Mouse (Mus musculus): ENCODE measurements at regions not wholly inside any gene's neighbourhood (a gene's known extent, or its start where the extent isn't known, plus 50 kb on each side); places are given as distances from the start of the nearest gene placed in this dataset.

DNA sequence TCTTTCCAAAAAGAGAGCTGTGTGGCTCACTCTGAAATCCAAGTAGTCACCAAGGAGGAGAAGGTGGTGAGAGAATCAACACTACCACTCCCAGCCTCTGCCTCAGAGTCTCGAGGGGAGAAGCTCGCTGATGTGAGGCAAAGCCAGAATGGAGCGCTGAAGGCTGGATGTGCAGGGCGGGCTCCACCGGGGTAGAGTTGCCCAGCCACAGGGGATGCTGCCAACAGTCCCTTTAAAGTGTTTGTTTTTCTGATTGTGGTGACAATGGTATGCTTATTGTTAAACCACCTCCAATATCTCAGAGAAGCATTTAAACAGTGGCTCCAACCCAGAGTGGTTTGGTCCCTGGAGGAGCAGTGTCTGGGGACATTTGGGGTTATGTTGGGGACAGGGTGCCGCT, 110.7 kb upstream of the Ptpn1 start:
- no peak for DNase-seq (ENCODE audit: low spot score in 2 of 2)

DNA sequence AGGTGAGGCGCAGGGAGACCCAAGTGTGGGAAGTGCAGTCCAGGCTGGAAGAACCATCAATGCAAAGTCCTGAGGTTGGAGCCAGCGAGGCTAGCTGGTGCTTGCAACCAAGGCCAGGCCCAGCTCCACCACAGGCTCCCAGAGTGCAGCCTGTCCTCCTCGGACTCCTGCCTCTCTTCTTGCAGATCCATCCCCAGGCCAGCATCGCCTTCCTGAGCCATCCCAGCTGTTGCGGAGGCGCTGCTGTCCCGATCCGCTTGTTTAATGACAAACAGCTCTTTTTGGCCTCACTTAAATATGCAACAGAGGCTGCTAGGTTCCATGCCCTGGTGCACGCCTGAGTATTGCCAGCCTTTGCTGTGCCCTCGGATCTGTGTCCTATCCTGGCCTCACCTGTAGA, 113.1 kb upstream of the Ptpn1 start:
- DNase-seq (ENCODE audit: low spot score in 2 of 2) = no peak

DNA sequence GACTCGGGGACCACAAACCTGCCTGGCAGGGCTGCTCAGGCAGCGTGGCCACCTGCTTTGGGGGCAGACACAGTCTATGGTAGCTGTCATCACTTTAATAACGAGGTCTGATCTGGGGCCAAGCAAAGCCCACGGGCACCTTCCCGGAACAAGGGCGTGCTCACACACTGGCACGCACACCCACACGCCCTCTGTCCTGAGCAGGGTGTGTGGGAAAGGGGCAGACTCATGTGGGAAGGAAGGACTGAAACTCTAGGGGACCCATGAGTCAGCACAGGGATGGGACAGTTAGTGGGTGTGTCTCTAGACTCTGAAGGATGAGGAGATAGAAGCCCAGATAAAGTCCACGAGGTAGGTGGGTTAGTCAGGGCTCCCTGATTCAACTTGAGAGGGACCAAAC, 114.8 kb upstream of the Ptpn1 start:
- no peak for DNase-seq (ENCODE audit: low spot score in 2 of 2)

DNA sequence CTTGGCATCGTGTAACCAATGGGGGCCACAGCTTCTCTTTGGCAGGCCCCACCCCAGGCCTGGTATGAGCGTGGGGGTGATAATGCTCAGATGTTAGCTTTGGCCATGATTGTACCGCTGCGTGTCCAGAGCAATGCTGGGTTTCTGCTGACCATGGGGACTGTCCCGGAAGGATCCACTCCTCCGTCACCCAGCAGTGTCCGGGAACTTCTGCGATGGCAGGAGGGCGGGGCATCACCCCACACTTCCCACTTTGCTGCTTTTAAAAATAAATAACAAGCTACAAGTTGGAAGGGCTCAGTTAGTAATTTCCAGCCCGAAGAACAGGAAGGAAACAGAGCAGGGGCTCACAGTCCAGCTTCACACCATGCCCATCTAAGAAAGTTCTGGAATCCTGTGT, 116.7 kb upstream of the Ptpn1 start:
- DNase-seq (ENCODE audit: low spot score in 2 of 2) = no peak

DNA sequence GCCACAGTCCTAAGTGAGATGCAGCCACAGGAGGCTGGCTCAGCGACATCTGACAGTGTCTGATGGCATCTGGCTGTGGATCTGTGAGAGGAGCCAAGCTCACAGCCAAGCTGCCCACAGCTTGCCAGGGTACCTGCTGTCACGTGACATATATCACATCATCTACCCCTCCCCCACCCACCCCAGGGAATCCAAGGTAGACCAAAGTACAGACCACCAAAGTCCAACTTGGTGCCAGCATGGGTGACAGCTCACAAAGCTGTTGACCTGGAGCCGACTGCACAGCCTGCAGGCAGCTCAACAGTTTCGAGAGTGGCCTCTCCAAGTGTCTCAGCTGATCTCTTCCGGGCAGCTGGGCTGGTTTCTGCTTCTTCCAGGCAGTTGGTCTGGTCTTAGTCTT, 119.6 kb upstream of the Tmem189 start:
- DNase-seq (ENCODE audit: low spot score in 2 of 2) = no peak

DNA sequence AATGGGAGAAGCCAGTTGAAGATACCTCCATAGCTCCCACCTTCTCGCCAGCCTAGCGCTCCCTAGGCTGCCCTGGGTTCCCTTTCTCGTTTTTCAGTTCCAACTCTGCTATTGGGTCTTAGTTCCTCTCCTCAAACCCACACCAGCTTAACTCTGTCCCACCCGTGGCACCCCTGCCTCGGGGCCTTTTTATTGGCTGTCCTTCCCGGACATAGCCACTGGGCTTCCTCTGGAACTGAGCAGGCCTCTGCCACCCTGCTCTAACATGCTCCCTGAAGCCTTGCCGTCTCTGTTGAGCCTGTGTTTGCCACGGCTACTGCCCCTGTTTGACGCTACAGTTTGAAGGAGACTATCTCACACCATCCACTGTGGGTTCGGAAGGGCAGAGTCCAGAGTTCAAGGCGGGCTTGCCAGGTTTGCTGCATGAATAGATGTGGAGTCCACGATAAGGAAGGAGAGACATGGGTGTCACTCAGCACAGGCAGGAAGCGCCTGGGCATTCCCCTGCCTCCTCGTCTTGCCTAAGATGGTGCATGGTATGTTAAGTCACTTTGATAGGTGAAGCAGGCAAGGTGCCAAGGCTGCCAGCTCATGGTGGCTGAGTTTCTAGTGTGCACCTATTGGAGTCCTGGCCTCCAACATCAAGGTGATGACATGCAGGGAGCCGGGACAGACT, 116.1 kb upstream of the Tmem189 start:
- DNase-seq (ENCODE audit: low spot score in 2 of 2) = no peak

DNA sequence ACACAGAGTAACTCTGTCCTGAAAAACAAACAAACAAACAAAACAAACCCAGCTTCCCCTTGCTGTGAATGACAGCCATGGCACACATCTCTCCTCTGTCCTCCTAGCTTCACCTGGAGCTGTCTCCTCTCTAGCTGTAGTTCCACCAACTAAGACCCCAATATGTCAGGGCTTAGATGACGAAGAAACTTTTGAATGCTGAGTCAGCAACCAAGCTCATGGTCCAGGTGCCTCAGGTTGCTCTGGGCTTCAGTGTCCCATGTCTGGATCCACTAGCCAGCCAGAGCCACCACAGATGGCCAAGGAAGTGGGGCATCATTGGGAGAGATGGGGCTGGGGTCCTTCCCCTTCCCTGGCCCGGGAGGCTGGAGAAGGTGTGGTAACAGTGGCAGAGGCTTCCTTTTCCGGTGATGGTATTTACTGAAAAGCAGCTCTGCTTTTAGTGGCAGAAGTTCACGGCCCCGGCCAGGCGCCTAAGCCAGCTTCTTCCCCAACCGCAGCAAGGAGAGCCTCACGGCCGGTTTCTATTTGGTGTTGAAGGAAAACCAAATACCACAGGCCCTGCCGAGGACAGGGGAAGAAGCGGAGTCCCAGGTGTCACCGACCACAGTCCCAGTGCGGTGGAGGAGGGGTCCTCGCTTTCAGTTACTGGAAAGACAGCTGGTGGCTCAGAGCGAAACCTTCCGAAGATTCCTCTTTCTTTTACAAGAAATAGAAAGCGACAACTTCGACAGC, 115.0 kb upstream of the Tmem189 start:
- DNase-seq (ENCODE audit: low spot score in 2 of 2) = no peak

DNA sequence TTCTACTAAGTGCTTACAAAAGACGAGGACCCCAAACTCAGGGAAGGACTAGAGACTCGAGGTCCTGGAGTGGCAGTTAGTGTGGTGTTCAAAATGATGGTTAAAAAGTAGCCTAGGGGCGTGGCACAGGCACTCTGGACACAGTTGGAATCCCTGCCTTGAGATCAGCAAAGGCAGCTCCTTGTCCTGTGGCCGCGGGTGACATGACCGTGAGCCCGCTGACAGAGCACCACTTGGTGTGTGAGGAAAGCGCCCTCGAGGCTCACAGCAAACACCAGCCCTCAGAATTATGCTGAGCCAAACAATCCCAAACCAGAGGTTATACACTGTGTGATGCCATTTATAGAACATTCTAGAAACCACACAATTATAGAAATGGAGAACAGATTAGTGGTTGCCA, 112.9 kb upstream of the Tmem189 start:
- no peak for DNase-seq (ENCODE audit: low spot score in 2 of 2)

DNA sequence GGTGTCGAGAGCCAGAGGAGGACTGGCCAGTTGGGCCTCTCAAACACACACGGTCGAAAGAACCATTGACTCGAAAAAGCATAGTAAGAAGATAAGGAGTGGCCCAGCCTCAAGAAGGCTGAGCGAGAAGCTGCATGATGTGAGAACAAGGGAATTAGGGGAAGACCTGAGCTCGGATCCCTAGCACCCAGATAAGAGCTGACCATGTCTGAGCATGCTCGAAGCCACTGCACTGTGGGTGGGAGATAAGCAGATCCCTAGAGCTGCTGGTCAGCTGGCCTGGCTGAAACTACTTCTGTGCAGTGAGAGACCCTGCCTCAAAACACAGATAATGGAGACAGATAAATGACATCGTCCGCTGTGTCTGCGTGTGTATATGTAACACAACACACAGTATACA, 111.8 kb upstream of the Tmem189 start:
- no peak for DNase-seq (ENCODE audit: low spot score in 2 of 2)

DNA sequence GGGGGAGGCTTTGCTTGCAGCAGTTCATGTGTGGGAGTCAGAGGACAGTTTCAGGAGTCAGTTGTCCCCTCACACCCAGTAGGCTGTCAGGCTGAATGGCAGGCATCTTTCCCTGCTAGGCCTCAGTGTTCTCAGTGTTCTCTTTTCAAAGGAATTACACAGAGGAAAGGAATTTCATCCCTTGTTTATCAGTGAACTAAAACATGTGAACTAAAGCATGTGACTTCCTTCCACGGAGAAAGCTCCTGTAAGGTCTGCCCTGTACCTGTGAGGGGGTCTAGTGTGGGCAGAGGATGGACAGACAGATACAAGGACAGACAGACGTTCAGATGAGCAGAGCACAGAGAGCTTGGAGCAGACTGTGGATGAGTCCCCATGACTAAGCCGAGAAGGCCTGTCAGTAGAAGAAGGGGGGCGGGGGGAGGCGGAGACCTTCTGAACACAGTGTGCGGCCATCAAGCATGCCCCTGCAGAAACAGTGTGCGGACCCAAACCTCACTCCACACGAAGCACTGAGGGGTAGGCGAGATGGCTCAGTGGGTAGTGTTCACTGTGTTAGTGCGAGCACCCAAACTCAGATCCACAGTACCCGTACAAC, 111.1 kb upstream of the Tmem189 start:
- DNase-seq (ENCODE audit: low spot score in 2 of 2) = no peak

DNA sequence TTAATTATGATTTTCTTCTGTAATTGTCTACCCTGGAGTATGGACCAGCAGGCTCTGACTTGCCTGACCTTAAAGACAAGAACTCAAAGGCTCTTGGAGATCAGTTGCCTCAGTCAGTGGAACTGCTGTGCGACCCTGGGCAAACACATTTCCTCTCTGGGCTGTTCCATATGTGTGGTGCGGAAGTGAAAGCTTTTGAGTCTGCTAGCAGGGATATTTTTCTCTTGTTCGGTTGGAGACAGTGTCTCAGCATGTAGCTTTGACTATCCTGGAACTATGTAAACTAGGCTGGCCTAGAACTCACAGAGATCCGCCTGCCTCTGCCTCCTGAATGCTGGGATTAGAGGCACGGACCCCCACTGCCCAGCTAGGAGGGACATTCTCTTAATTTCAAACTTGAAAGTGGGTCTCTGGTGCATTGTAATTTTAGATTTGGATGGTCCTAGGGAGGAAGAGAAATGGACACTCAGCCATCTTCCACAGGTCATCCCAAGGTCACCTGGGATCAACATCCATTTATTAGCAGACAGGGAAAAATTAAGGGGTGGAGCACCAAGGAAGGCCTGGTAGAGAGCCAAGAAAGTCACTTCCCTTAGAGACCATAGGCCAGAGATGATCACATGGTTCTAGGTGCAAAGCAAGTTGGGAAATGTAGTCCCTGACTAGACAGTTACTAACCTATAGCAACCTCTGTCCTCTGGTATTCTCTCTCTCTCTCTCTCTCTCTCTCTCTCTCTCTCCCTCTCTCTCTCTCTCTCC, 110.2 kb upstream of the Tmem189 start:
- no peak for DNase-seq (ENCODE audit: low spot score in 2 of 2)

DNA sequence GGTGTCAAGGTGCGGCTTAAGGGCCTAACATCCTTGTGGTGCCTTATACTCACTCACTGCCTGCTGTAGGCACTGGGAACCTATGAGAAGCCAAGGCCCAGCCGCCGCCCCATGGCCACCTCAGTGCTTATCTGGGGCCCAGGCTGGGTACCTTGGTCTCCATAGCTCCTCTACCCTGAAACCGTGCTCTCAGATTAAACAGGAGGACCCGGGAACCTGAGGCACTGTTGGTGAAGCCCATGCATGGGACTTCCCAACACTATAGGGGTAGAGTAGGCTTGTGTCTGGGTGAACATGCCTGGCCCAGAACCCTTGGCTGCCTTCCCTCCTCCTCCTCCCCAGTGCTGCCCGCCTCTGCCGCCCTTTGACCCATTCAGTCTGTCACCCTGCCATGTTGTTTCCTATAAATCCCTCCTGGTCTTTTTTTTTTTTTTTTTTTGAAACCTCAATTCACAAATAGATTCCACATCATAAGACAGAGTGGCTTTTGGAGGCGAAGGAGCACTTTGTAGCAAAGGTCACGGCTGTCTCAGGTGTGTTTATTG, 109.4 kb upstream of the Tmem189 start:
- no peak for DNase-seq (ENCODE audit: low spot score in 2 of 2)

DNA sequence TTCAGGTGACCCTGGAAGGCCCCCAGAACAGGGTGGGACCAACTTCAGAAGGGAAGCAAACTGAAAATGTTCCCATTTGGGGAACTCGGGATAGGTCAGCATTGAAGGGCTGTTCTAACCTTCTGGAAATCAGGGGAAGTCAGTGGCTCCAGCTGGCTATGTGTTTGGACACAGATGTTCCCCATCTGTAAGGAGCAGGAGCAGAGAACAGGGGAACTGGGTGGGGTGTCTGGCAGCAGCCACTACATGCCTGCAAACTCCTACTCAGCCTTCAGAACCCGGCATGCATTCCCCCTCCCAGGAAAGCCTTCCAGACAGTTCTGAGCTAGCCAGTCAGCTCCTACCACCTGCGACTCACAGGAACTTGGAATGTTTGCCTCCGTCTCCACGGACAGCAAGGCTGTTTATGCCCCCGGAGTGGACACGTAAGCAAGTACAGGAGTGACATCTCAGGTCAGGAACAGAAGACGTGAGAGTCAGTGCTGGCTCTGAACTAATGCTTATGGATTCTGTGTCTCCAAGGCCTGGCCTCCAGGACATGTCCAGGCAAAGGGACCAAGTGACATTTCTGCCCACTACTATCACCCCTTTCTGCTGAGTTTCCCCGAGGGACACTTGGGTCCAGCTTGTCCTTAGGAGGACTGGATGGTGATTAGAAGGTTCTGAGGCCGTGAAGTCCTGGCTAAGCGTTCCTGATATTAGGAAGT, 108.6 kb upstream of the Tmem189 start:
- no peak for DNase-seq (ENCODE audit: low spot score in 2 of 2)

DNA sequence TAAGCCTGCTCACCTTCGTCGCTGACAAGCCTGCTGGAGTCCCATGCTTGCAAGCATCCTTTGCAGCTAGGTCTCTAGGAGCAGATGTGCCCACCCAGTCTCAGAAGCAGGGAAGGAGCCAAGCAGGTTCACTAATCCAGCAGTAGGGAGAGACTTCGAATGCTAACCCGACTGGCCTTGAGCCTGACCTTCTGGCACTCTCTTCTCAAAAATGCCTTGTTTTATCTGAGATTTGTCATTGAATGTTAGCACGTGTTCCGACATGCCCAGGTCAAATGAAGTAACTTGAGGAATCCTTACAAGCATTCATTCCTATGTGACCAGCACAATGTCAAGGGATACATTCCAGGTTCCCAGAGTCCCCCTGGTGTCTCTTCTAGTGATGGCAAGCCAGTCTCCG, 105.9 kb upstream of the Tmem189 start:
- DNase-seq (ENCODE audit: low spot score in 2 of 2) = no peak

DNA sequence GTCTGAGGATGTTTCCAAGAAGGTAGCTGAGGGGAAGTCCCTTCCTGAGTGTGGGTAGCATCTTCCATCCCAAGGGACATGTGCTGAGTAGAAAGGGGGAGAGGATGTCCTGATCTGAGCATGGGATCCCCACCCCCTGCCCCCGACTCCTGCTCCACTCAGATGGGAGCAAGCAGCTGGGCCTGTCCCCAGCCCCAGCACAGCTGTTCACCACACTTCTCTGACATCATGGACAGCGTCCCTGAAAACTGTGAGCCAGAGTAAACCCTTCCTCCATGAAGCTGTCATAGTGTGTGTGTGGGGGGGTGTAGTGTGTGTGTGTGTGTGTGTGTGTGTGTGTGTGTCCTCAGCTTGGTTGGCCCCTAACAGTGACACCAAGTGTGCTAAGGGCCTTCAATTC, 104.3 kb upstream of the Tmem189 start:
- no peak for DNase-seq (ENCODE audit: low spot score in 2 of 2)

DNA sequence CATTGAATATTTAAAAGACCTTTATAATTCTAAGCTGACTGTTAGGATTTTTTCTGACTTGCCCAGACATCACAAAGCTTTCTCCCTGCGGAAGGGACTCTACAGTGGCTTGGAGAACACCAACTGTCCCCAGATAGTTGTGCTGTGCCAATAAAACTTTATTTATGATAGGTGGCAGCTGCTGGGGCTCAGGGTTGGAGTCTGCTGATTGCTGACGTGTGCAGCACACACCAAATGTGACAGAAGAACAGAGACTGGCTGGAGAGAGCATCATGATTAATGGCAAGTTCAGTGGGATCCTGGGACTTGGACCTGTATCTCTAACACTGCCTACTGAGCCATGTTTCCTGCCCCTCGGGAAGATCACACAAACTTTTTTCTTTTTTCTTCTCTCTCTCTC, 103.1 kb upstream of the Tmem189 start:
- no peak for DNase-seq (ENCODE audit: low spot score in 2 of 2)

DNA sequence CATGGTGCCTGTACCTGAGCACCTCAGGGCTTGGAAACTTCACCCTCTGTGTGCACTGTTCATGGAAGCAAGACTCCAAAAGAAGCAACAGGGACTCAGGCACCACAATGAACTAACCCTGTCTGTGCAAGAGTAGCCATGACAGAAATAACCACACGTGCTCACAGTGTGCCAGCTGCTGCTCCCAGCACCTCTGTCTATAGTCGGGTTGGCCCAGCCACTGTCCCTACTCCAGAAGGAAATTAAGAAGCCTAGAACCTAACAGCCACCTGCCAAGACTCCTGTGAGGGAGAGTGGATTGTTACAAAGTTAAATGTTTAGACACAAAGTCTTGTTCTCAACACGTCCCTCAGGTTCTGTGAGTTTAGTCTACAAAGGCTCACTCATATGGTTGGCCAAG, 102.7 kb upstream of the Tmem189 start:
- no peak for DNase-seq (ENCODE audit: low spot score in 2 of 2)

DNA sequence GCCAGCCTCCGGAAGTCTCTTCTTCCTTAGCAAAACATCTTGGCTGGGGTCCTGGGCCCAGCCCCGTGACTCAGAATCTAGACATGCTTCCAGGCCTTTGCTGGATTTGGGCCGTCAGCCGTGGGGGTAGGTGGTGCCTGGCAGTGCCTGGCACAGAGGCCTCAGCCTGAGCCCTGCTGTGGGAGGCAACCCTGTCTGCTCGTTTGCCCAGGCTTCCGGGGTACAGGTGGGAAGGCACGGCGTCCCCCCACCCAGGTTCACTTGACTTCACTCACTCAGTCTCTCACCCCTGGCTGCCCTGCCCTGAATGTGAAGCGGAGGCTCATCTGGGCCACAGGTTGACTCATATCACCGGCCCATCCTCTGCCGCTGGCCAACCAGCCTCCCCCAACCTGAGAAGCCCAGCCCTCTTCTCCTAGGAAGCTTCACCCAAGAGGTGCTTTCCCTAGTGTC, 99.9 kb upstream of the Tmem189 start:
- no peak for DNase-seq (ENCODE audit: low spot score in 2 of 2)

DNA sequence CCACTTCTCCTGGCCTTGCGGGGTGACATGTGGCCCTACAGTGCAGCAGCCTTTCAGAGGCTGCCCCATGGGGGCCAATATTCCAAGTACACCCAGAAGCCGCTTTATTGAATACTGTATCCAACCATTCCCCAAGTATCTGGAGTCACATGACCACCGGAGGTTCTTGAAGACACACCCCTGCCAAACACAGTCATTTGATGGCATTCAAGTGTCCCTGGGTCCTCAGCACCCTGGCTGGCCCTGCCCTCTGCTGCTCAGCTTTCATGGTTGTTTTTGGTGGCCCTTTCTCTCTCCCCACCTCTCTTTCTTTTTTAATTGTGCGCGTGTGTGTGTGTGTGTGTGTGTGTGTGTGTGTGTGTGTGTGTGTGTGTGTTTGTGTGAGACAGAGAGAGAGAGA, 97.3 kb upstream of the Tmem189 start:
- DNase-seq (ENCODE audit: low spot score in 2 of 2) = no peak

DNA sequence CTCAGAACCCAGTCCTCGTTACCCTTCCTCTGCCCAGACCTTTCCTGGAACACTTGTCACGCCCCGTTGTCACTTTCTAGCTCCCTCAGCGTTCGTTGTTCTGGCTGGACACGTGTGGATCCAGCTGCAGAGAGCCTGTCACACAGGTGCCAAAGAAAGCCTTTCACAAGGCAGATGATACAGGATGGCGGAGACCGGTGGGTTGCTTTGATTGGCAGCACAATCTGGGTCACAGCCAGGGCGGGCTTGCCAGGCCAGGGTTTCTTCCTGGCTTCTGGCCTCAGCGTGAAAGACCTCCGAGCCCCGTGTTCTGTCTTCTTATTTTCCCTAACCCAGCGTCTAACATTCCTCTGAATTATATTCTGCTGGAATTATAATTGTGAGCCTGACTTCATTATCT, 94.7 kb upstream of the Tmem189 start:
- no peak for DNase-seq (ENCODE audit: low spot score in 2 of 2)

DNA sequence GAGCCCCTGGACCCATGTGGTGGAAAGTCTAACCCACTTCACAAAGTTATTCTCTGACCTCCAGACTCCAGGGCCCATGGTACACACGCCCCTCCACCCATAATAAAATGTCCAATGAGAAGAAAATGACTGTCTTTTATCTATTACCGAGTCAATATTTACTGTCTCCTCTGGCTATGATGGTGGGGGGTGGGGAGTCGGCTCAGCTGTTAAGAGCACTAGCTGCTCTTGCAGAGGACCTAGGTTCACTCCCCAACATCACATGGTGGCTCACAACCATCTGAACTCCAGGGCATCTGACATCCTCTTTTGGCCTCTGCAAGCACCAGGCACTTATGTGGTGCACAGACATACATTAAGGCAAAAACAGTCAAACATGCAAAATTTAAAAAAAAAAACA, 93.8 kb upstream of the Tmem189 start:
- no peak for DNase-seq (ENCODE audit: low spot score in 2 of 2)
